Mouse (Mus musculus) kidney, embryonic 15.5 days (tissue): ENCODE measurements around the gene Slc16a5. TPM values are rescaled to one million over a fixed set of nuclear protein-coding genes. Genes with fewer than 3 reads are reported as not detected.
"Not testable (repeated sequence)": the region's sequence is repeated elsewhere in the genome, so short reads cannot be mapped to it uniquely, and the experiment has no call there.

Source experiments
- ATAC-seq: fragments of 200-750 bp; cut with Nextera tagmentation; replicated peaks from 2 replicates; pipeline ENCODE4 v1.8.0; 2017; ENCODE audit warnings: moderate TSS enrichment; ENCODE audit not compliant: low FRiP score
- H3K27ac ChIP-seq: fragments of 300-500 bp; sonication (generic); 2 replicates; pipeline ENCODE4 v1.5.1; 2015; ENCODE audit warnings: mild to moderate bottlenecking, inconsistent platforms
- H3K27me3 ChIP-seq: fragments of 300-500 bp; sonication (generic); 2 replicates; pipeline ENCODE4 v1.6.1; 2015; ENCODE audit warnings: inconsistent platforms
- H3K36me3 ChIP-seq: fragments of 300-500 bp; sonication (generic); 2 replicates; pipeline ENCODE4 v1.6.1; 2015; ENCODE audit warnings: inconsistent platforms
- H3K4me1 ChIP-seq: fragments of 300-500 bp; sonication (generic); 2 replicates; pipeline ENCODE4 v1.6.1; 2015; ENCODE audit warnings: inconsistent platforms
- H3K4me2 ChIP-seq: fragments of 300-500 bp; sonication (generic); 2 replicates; pipeline ENCODE4 v1.6.1; 2015; ENCODE audit warnings: moderate library complexity, mild to moderate bottlenecking, inconsistent platforms
- H3K4me3 ChIP-seq: fragments of 300-500 bp; sonication (generic); replicated peaks from 2 replicates; pipeline ENCODE4 v1.5.1; 2015; ENCODE audit warnings: mild to moderate bottlenecking, inconsistent platforms
- H3K9ac ChIP-seq: fragments of 300-500 bp; sonication (generic); 2 replicates; pipeline ENCODE4 v1.6.1; 2015; ENCODE audit warnings: mild to moderate bottlenecking, inconsistent platforms
- H3K9me3 ChIP-seq: fragments of 300-500 bp; sonication (generic); replicated peaks from 2 replicates; pipeline ENCODE4 v1.6.1; 2016; ENCODE audit warnings: inconsistent platforms
- WGBS: fragments of 180-500 bp; shearing (Covaris S2); methylation state at CpG from one replicate; pipeline ENCODE4 v1.1.7; 2015; ENCODE audit warnings: mixed read lengths; 5-methylcytosine and 5-hydroxymethylcytosine counted together
- polyA plus RNA-seq: library from polyadenylated mRNA; unstranded; fragments of >200 nt; fragmentation: Nextera tagmentation; extraction: Ambion mirVana; gene quantifications from 2 replicates; pipeline ENCODE4 v1.2.1, GENCODE M21; 2015

The Slc16a5 gene
- polyA plus RNA-seq, 1 experiment from 2014 or later, result 15.8 TPM

GRCm38 (mm10) chr11:115451781-115452241, 10.5 kb upstream of the Slc16a5 start:
- 80% methylated on average over 8 of the region's 8 CpGs for WGBS
- 0 out of 2 replicates have a peak overlapping the region, but pooled peaks have one; percentile 37 for H3K27ac ChIP-seq

GRCm38 (mm10) chr11:115452281-115452860, 9.9 kb upstream of the Slc16a5 start:
- no peaks in the 10 kb centered on the region for H3K36me3 ChIP-seq
- H3K4me3 ChIP-seq, result no peak overlapping the region
- ATAC-seq, result no peak
- 0 out of 2 replicates have a peak, but pooled peaks cover 2% of the 10 kb centered on the region for H3K9me3 ChIP-seq
- H3K9ac ChIP-seq, result no peak overlapping the region
- H3K4me2 ChIP-seq, result no peak overlapping the region
- 85% methylated on average over 7 of the region's 7 CpGs for WGBS
- H3K27ac ChIP-seq, result no peak overlapping the region
- no peaks in the 10 kb centered on the region for H3K27me3 ChIP-seq
- H3K4me1 ChIP-seq, result peaks cover 40% of the 10 kb centered on the region

More at GRCm38 (mm10) chr11:115451781-115452241, 10.5 kb upstream of the Slc16a5 start:
- no peaks in the 10 kb centered on the region for H3K36me3 ChIP-seq
- H3K27me3 ChIP-seq, result no peaks in the 10 kb centered on the region
- H3K9ac ChIP-seq, result no peak overlapping the region
- ATAC-seq, result no peak
- H3K4me1 ChIP-seq, result peaks cover 42% of the 10 kb centered on the region
- 0 out of 2 replicates have a peak, but pooled peaks cover 2% of the 10 kb centered on the region for H3K9me3 ChIP-seq
- no peak overlapping the region for H3K4me2 ChIP-seq
- H3K4me3 ChIP-seq, result no peak overlapping the region

- 52% methylated on average over 4 of the region's 4 CpGs for WGBS
- Histone ChIP-seq H3K9ac (no peak overlapping the region), H3K4me1 (peaks cover 37% of the 10 kb centered on the region), H3K4me3 (no peak overlapping the region), H3K9me3 (0 out of 2 replicates have a peak, but pooled peaks cover 2% of the 10 kb centered on the region), H3K36me3 (no peaks in the 10 kb centered on the region), H3K27me3 (no peaks in the 10 kb centered on the region), H3K4me2 (no peak overlapping the region), H3K27ac (peak overlapping the region; percentile 23)
- no peak for ATAC-seq
These were observed 9.0 kb upstream of the Slc16a5 start for GRCm38 (mm10) chr11:115453306-115453705.

GRCm38 (mm10) chr11:115454822-115455221, 7.5 kb upstream of the Slc16a5 start:
- peaks cover 26% of the 10 kb centered on the region for H3K4me1 ChIP-seq
- ATAC-seq, H3K9me3 ChIP-seq, H3K9ac ChIP-seq, H3K27ac ChIP-seq, H3K27me3 ChIP-seq, H3K4me3 ChIP-seq, H3K36me3 ChIP-seq, H3K4me2 ChIP-seq: not testable (repeated sequence)
- WGBS, result 87% methylated on average over 6 of the region's 6 CpGs

GRCm38 (mm10) chr11:115455619-115456018, 6.7 kb upstream of the Slc16a5 start:
- Histone ChIP-seq H3K27me3 (no peaks in the 10 kb centered on the region), H3K9ac (no peak overlapping the region), H3K4me3 (no peak overlapping the region), H3K9me3 (0 out of 2 replicates have a peak, but pooled peaks cover 2% of the 10 kb centered on the region), H3K4me2 (no peak overlapping the region), H3K27ac (no peak overlapping the region), H3K4me1 (peaks cover 19% of the 10 kb centered on the region), H3K36me3 (no peaks in the 10 kb centered on the region)
- no peak for ATAC-seq
- 86% methylated on average over 15 of the region's 15 CpGs for WGBS

- no peak for ATAC-seq
- H3K27ac ChIP-seq, result no peak overlapping the region
- H3K4me1 ChIP-seq, result peaks cover 18% of the 10 kb centered on the region
- no peak overlapping the region for H3K4me3 ChIP-seq
- H3K4me2 ChIP-seq, result no peak overlapping the region
- WGBS, result 93% methylated on average over 5 of the region's 5 CpGs
- H3K9me3 ChIP-seq, result 0 out of 2 replicates have a peak, but pooled peaks cover 2% of the 10 kb centered on the region
- no peaks in the 10 kb centered on the region for H3K27me3 ChIP-seq
- H3K9ac ChIP-seq, result no peak overlapping the region
- H3K36me3 ChIP-seq, result no peaks in the 10 kb centered on the region
These were observed 6.1 kb upstream of the Slc16a5 start for GRCm38 (mm10) chr11:115456182-115456581.

GRCm38 (mm10) chr11:115457405-115457804, 4.9 kb upstream of the Slc16a5 start:
- no peak for ATAC-seq
- peaks cover 18% of the 10 kb centered on the region for H3K4me1 ChIP-seq

GRCm38 (mm10) chr11:115460976-115461375, 1.3 kb upstream of the Slc16a5 start:
- H3K27ac ChIP-seq, result no peak overlapping the region
- no peak for ATAC-seq

More at GRCm38 (mm10) chr11:115457405-115457804, 4.9 kb upstream of the Slc16a5 start:
- H3K9ac ChIP-seq, result no peak overlapping the region
- no peak overlapping the region for H3K4me3 ChIP-seq
- no peak overlapping the region for H3K4me2 ChIP-seq
- H3K27ac ChIP-seq, result peak overlapping the region; percentile 48; the same call in 1 of the 2 replicates
- H3K27me3 ChIP-seq, result no peaks in the 10 kb centered on the region
- 0 out of 2 replicates have a peak, but pooled peaks cover 2% of the 10 kb centered on the region for H3K9me3 ChIP-seq
- 19% methylated on average over 6 of the region's 6 CpGs for WGBS
- no peaks in the 10 kb centered on the region for H3K36me3 ChIP-seq

GRCm38 (mm10) chr11:115461846-115462242, 430 bp upstream of the Slc16a5 start:
- Histone ChIP-seq H3K27ac (no peak overlapping the region), H3K4me3 (no peak overlapping the region), H3K4me1 (peaks cover 15% of the 10 kb centered on the region), H3K4me2 (0 out of 2 replicates have a peak overlapping the region, but pooled peaks have one; percentile 44), H3K9me3 (no peaks in the 10 kb centered on the region), H3K9ac (no peak overlapping the region), H3K36me3 (no peaks in the 10 kb centered on the region), H3K27me3 (no peaks in the 10 kb centered on the region)
- ATAC-seq, result no peak
- 68% methylated on average over 5 of the region's 5 CpGs for WGBS

More at GRCm38 (mm10) chr11:115460976-115461375, 1.3 kb upstream of the Slc16a5 start:
- Histone ChIP-seq H3K9ac (no peak overlapping the region), H3K36me3 (no peaks in the 10 kb centered on the region), H3K4me2 (no peak overlapping the region), H3K9me3 (no peaks in the 10 kb centered on the region), H3K4me3 (no peak overlapping the region), H3K4me1 (peaks cover 14% of the 10 kb centered on the region), H3K27me3 (no peaks in the 10 kb centered on the region)
- WGBS, result 29% methylated on average over 8 of the region's 8 CpGs

- Histone ChIP-seq H3K4me3 (peak overlapping the region; percentile 22), H3K9ac (no peak overlapping the region), H3K27ac (peak overlapping the region; percentile 63), H3K27me3 (no peaks in the 10 kb centered on the region), H3K36me3 (no peaks in the 10 kb centered on the region), H3K4me2 (peak overlapping the region; percentile 44), H3K9me3 (no peaks in the 10 kb centered on the region), H3K4me1 (peaks cover 11% of the 10 kb centered on the region; the same call in 1 of the 2 replicates)
- WGBS, result 49% methylated on average over 11 of the region's 11 CpGs
- ATAC-seq, result no peak
These were observed 1.1 kb downstream of the Slc16a5 start for GRCm38 (mm10) chr11:115463397-115463796.

- 84% methylated on average over 8 of the region's 8 CpGs for WGBS
- Histone ChIP-seq H3K9me3 (no peaks in the 10 kb centered on the region), H3K4me2 (peak overlapping the region; percentile 19; the same call in 1 of the 2 replicates), H3K4me3 (no peak overlapping the region), H3K36me3 (peaks cover 5% of the 10 kb centered on the region; the same call in 1 of the 2 replicates), H3K4me1 (peaks cover 11% of the 10 kb centered on the region; the same call in 1 of the 2 replicates), H3K9ac (no peak overlapping the region), H3K27ac (no peak overlapping the region), H3K27me3 (no peaks in the 10 kb centered on the region)
- ATAC-seq, result no peak
These were observed 2.6 kb downstream of the Slc16a5 start for GRCm38 (mm10) chr11:115464851-115465250.

GRCm38 (mm10) chr11:115467217-115467618, 4.9 kb downstream of the Slc16a5 start:
- Histone ChIP-seq H3K27ac (no peak overlapping the region), H3K4me2 (no peak overlapping the region), H3K4me3 (no peak overlapping the region), H3K4me1 (peaks cover 9% of the 10 kb centered on the region), H3K27me3 (no peaks in the 10 kb centered on the region), H3K36me3 (peaks cover 10% of the 10 kb centered on the region; the same call in 1 of the 2 replicates), H3K9ac (no peak overlapping the region), H3K9me3 (no peaks in the 10 kb centered on the region)
- no peak for ATAC-seq
- 24% methylated on average over 4 of the region's 4 CpGs for WGBS
